Mouse (Mus musculus) thymus, postnatal 36 days (tissue): ENCODE measurements around the gene Olfr1160.
"Not testable (repeated sequence)": the region's sequence is repeated elsewhere in the genome, so short reads cannot be mapped to it uniquely, and the experiment has no call there.

Source experiments
- DNase-seq, 2 experiments: peaks; one replicate each; pipeline ENCODE4 v3.0.0; 2022; ENCODE audit warnings: mixed read lengths in 2 of 2

The Olfr1160 gene

GRCm38 (mm10) chr2:88007515-88008318 is at the start of gene Olfr1160:
Gene Olfr1160, minus strand, starts transcription at chr2:88008268.
- no peak for DNase-seq

- no peak for DNase-seq
These were observed 43.0 kb upstream of the Olfr1160 start, which contains the start of gene Olfr1162 for GRCm38 (mm10) chr2:88051029-88051428. Gene Olfr1162, minus strand, starts transcription at chr2:88051129.

GRCm38 (mm10) chr2:88037599-88037998 is 29.5 kb upstream of the Olfr1160 start, which contains the start of gene Olfr73:
Gene Olfr73, minus strand, starts transcription at chr2:88037699.
- DNase-seq, result no peak

- DNase-seq, result not testable (repeated sequence)
These were observed 14.4 kb upstream of the Olfr1160 start, which contains the start of gene Olfr1161 for GRCm38 (mm10) chr2:88022474-88022873. Gene Olfr1161, plus strand, starts transcription at chr2:88022774.

- DNase-seq, result no peak
These were observed 18.3 kb downstream of the Olfr1160 start, which contains the start of gene Olfr1158 for GRCm38 (mm10) chr2:87989813-87990212. Gene Olfr1158, plus strand, starts transcription at chr2:87990113.

GRCm38 (mm10) chr2:87974563-87974962 is 33.5 kb downstream of the Olfr1160 start, which contains the start of gene Olfr74:
Gene Olfr74, minus strand, starts transcription at chr2:87974663.
- DNase-seq, result no peak

- no peak for DNase-seq
These were observed 39.9 kb downstream of the Olfr1160 start, which contains the start of gene Olfr1157 for GRCm38 (mm10) chr2:87968199-87968598. Gene Olfr1157, minus strand, starts transcription at chr2:87968299.

- no peak for DNase-seq
These were observed 55.1 kb downstream of the Olfr1160 start, which contains the start of gene Olfr1156 for GRCm38 (mm10) chr2:87953000-87953399. Gene Olfr1156, minus strand, starts transcription at chr2:87953100.
